Mouse (Mus musculus) urinary bladder, postnatal 10 days (tissue): ENCODE data around the gene Dnajc24.

Experiments used
- DNase-seq: peaks from one replicate; pipeline ENCODE4 v3.0.0; 2022; ENCODE audit warnings: low spot score

The Dnajc24 gene

GRCm38 (mm10) chr2:106002835-106003739, at the start of gene Dnajc24:
Dnajc24 (minus strand) TSS chr2:106003549.
- DNase-seq: peak; percentile 58

DNA sequence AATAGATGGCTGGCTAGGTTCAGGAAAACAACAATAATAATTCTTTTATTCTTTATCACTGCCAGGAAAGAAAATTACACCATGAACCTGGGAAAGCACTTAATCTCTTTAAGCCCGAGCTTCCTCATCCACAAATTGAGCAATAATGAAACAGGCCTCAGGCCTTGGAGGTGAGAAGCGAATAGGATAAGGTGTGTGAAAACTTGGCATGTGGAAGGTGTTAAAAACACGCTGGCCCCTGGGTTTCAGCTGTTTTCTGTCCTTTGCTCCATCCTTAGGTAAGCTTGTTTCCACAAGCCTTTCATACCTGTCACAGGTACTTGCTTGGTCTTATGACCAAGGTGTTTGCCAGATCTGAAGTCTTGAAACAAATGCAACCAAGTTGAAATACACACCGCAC, 43.3 kb upstream of the Dnajc24 start:
- no peak for DNase-seq

GRCm38 (mm10) chr2:106042495-106042894, 39.1 kb upstream of the Dnajc24 start:
- DNase-seq: no peak

DNA sequence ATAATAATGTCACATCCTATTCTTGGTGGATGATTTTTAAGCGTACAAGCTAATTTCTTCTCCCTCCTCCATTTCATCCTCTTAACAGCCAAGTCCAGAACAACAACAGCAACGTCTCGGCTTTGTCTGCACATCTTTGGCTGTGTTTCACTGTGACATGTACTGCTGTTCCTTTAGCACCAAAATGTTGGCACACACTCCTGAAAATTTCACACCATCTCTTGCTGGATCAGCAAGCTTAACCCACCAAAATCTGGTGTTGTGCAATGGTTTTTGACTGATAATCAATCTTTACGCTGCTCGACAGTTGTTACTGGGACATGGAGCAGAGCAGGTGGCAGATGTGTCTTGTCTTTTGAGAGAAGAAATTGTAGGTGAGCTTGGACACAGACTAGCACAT, 38.6 kb upstream of the Dnajc24 start:
- DNase-seq: no peak

- DNase-seq: no peak
Measured at GRCm38 (mm10) chr2:106038286-106038685, 34.9 kb upstream of the Dnajc24 start.

DNA sequence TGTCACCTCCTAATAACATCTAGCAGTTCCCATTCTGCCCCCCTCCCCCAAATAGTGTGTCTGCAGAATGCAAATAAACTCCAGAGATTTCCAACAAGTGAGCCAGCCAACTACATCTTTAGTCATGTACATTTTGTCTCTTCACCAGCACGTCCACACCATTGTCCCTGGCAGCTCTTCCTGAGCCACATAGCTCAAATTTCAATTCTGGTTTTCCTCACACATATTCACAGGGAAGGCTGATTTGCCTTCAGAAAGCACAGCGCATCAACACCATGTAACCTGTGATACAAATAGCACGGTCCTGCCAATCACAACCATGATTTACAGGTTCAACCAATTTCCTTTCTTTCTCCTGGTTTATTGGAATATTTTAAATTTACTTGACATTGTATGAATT, 21.5 kb upstream of the Dnajc24 start:
- DNase-seq: no peak

DNA sequence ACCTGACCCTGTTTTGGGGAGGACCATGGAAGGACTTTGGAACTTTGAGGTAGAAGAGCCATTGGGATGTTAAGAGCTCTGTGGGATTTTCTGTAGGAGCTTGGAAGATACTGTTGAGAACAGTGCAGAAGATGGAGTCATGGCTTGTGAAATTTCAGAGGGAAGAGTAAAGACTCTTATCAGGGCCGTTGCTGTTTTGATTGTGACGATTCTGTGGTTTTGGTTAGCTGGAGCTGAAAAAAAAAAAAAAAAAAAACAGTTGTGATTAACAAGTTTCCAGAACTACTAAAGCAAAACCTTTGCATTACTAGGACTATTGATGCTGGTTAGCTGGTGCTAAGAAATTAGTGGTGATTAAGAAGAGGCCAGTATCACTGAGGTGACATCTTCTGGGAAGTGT, 5.1 kb upstream of the Dnajc24 start:
- DNase-seq: no peak

DNA sequence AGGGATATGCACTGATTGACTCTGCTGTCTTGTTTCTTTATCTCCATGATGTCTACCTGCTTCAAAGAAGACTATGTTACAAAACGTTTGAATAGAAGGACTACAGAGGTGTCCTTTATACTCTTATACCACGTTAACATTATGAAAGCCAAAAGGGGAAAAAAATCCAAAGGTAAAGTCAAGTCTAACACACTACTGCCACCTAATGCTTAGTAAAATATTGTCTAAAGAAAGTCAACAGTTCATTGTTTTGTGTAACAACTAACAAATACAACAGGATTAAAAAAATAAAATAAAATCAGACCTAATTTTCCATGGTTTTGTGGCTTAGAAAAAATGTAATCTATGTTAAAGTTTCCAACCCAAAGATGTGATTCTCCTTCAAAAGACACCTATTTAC, 15.3 kb downstream of the Dnajc24 start:
- DNase-seq: no peak

GRCm38 (mm10) chr2:105987131-105987530, 16.2 kb downstream of the Dnajc24 start:
- DNase-seq: no peak

GRCm38 (mm10) chr2:105985206-105985605, 18.1 kb downstream of the Dnajc24 start:
- no peak for DNase-seq

DNA sequence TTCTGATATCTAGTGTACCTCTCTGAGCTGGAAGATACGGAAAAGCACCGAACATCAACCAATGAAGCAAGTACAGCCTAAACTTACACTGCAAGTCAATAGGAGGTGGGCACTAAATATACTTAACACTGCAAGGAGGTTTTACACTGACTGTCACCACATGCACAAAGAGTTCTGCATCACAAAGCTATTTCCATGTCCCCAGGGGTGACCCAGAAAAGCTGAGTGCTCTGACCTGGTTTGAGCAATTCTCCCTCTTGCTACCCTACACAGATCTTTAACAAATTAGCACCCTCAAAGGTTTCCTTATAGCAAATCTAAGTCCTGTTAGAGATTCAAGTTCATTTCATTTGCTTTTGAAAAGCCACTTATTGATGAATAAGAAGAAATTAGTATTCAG, 25.3 kb downstream of the Dnajc24 start:
- no peak for DNase-seq

GRCm38 (mm10) chr2:105973941-105974340, 29.4 kb downstream of the Dnajc24 start:
- no peak for DNase-seq

DNA sequence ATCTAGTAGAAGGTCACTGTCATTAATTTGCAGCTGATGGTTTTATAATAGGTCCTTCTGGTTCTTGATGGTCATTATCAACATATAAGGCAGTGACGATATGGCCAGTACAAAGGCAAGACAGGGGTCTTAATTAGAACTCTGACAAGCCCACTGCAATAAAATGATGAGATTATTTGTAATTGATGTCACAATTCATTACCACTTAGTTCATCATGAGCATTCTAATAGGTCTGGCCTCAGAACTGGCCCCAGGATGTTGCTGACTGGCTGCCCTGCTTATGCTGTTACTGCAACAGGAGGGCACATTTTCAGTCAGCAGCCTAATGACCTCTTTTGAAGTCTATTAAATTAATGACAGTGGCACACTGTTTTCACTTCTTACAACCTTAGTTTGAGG, 39.9 kb downstream of the Dnajc24 start:
- DNase-seq: no peak

- DNase-seq: no peak
Measured at GRCm38 (mm10) chr2:105953862-105954261, 49.5 kb downstream of the Dnajc24 start.

GRCm38 (mm10) chr2:105951350-105951940, 51.9 kb downstream of the Dnajc24 start:
- no peak for DNase-seq

DNA sequence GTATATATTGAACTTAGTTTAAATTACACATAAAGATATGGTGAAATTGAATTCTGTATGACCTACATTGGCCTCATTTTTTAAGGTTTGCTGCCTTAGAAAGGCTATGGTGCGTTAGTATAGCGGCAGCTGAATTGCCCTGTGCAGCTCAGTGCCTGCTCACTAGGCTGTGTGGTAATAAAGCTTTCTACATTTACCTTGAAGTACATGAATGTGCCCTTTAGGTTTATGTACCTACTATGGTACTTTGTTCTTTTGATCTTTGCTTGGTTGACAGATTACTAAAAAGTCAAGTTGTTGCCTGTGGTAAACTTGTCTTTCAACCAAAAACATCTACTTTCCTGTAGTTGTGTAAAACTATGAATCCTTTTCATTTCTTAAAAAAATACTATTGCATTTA, 53.2 kb downstream of the Dnajc24 start:
- DNase-seq: no peak

- no peak for DNase-seq
Measured at GRCm38 (mm10) chr2:105917623-105918346, 85.6 kb downstream of the Dnajc24 start.
